Mouse (Mus musculus) leukemia stem cell, adult 10-12 weeks (primary cell): Measurements from ENCODE around the gene Vmn1r165. TPM values are rescaled to one million over a fixed set of nuclear protein-coding genes. Genes with fewer than 3 reads are reported as not detected.

Source experiments
- polyA plus RNA-seq: library from polyadenylated mRNA; stranded (reverse); fragments of >175 nt; gene quantifications from 2 replicates; pipeline ENCODE4 v1.2.3, GENCODE M21; 2012; ENCODE audit warnings: low replicate concordance

Vmn1r165 gene
- polyA plus RNA-seq = not detected in 2 replicates

GRCm38 (mm10) chr7:23217032-23217431 is at the start of gene Vmn1r165:
TSS of gene Vmn1r165 (plus strand) at chr7:23217332.

GRCm38 (mm10) chr7:23251582-23251981 is 34.5 kb downstream of the Vmn1r165 start, which contains the start of gene Vmn1r166:
TSS of gene Vmn1r166 (minus strand) at chr7:23251682.

Other genes with a start within 250 kb of the Vmn1r165 start
- gene Gm4214, start 232.7 kb upstream of the Vmn1r165 start, polyA plus RNA-seq = not detected in 2 replicates
- not detected in 2 replicates for gene Gm4216, start 197.4 kb upstream of the Vmn1r165 start, polyA plus RNA-seq
- not detected in 2 replicates for gene Vmn1r163, start 161.8 kb upstream of the Vmn1r165 start, polyA plus RNA-seq
- gene Gm8720, start 149.9 kb upstream of the Vmn1r165 start, polyA plus RNA-seq = not detected in 2 replicates
- not detected in 2 replicates for gene Gm10662, start 72.9 kb upstream of the Vmn1r165 start, polyA plus RNA-seq
- not detected in 2 replicates for gene Vmn1r166, start 34.4 kb downstream of the Vmn1r165 start, polyA plus RNA-seq
- gene Gm6902, start 61.6 kb downstream of the Vmn1r165 start, polyA plus RNA-seq = not detected in 2 replicates
- gene Nlrp4e, start 83.9 kb downstream of the Vmn1r165 start, polyA plus RNA-seq = not detected in 2 replicates
- gene Nlrp5, start 168.6 kb downstream of the Vmn1r165 start, polyA plus RNA-seq = not detected in 2 replicates